Mouse (Mus musculus): ENCODE measurements around the gene Map1b.

Map1b gene

GRCm38 (mm10) chr13:99489998-99490397 is 26.3 kb downstream of the Map1b start:
- DNase-seq (ENCODE audit: low read depth, low spot score), result no peak

- DNase-seq (ENCODE audit: low read depth, low spot score), result no peak
Observed at GRCm38 (mm10) chr13:99489175-99489574, 27.2 kb downstream of the Map1b start.

- no peak for DNase-seq (ENCODE audit: low read depth, low spot score)
Observed at GRCm38 (mm10) chr13:99485861-99486260, 30.5 kb downstream of the Map1b start.

- no peak for DNase-seq (ENCODE audit: low read depth, low spot score)
Observed at GRCm38 (mm10) chr13:99485331-99485733, 31.0 kb downstream of the Map1b start.

- no peak for DNase-seq (ENCODE audit: low read depth, low spot score)
Observed at GRCm38 (mm10) chr13:99484905-99485304, 31.4 kb downstream of the Map1b start.

GRCm38 (mm10) chr13:99483433-99483832 is 32.9 kb downstream of the Map1b start:
- no peak for DNase-seq (ENCODE audit: low read depth, low spot score)

GRCm38 (mm10) chr13:99475488-99475887 is 40.9 kb downstream of the Map1b start:
- DNase-seq (ENCODE audit: low read depth, low spot score), result peak; percentile 50

- DNase-seq (ENCODE audit: low read depth, low spot score), result no peak
Observed at GRCm38 (mm10) chr13:99475033-99475432, 41.3 kb downstream of the Map1b start.

- no peak for DNase-seq (ENCODE audit: low read depth, low spot score)
Observed at GRCm38 (mm10) chr13:99474108-99474507, 42.2 kb downstream of the Map1b start.

GRCm38 (mm10) chr13:99472028-99472427 is 44.3 kb downstream of the Map1b start:
- no peak for DNase-seq (ENCODE audit: low read depth, low spot score)

GRCm38 (mm10) chr13:99470084-99470483 is 46.3 kb downstream of the Map1b start:
- DNase-seq (ENCODE audit: low read depth, low spot score), result no peak

- DNase-seq (ENCODE audit: low read depth, low spot score), result no peak
Observed at GRCm38 (mm10) chr13:99468267-99468666, 48.1 kb downstream of the Map1b start.

- no peak for DNase-seq (ENCODE audit: low read depth, low spot score)
Observed at GRCm38 (mm10) chr13:99466811-99467315, 49.5 kb downstream of the Map1b start.

GRCm38 (mm10) chr13:99466064-99466463 is 50.3 kb downstream of the Map1b start:
- no peak for DNase-seq (ENCODE audit: low read depth, low spot score)

- no peak for DNase-seq (ENCODE audit: low read depth, low spot score)
Observed at GRCm38 (mm10) chr13:99464551-99464950, 51.8 kb downstream of the Map1b start.

GRCm38 (mm10) chr13:99461886-99462285 is 54.5 kb downstream of the Map1b start:
- no peak for DNase-seq (ENCODE audit: low read depth, low spot score)

GRCm38 (mm10) chr13:99459612-99460011 is 56.7 kb downstream of the Map1b start:
- no peak for DNase-seq (ENCODE audit: low read depth, low spot score)

GRCm38 (mm10) chr13:99458658-99459386 is 57.5 kb downstream of the Map1b start:
- DNase-seq (ENCODE audit: low read depth, low spot score), result no peak

- no peak for DNase-seq (ENCODE audit: low read depth, low spot score)
Observed at GRCm38 (mm10) chr13:99454977-99455376, 61.4 kb downstream of the Map1b start.

GRCm38 (mm10) chr13:99452444-99452843 is 63.9 kb downstream of the Map1b start:
- no peak for DNase-seq (ENCODE audit: low read depth, low spot score)

GRCm38 (mm10) chr13:99451276-99451675 is 65.1 kb downstream of the Map1b start:
- no peak for DNase-seq (ENCODE audit: low read depth, low spot score)

- DNase-seq (ENCODE audit: low read depth, low spot score), result no peak
Observed at GRCm38 (mm10) chr13:99450766-99451165, 65.6 kb downstream of the Map1b start.

- DNase-seq (ENCODE audit: low read depth, low spot score), result no peak
Observed at GRCm38 (mm10) chr13:99449547-99449946, 66.8 kb downstream of the Map1b start.

GRCm38 (mm10) chr13:99448278-99448677 is 68.1 kb downstream of the Map1b start:
- no peak for DNase-seq (ENCODE audit: low read depth, low spot score)

All from embryo, embryonic 11.5 days (tissue).